Mouse (Mus musculus) spleen, adult 18-20 months (tissue): ENCODE results near the gene Lekr1.

Source experiments
- DNase-seq, 2 experiments: peaks; one replicate each; pipeline ENCODE4 v3.0.0; 2022; ENCODE audit warnings: mixed read lengths in 2 of 2

The Lekr1 gene

GRCm38 (mm10) chr3:65656902-65657660 is 8.9 kb upstream of the Lekr1 start:
- DNase-seq = no peak

GRCm38 (mm10) chr3:65658081-65658612 is 7.9 kb upstream of the Lekr1 start:
- no peak for DNase-seq

- peak; percentile 58 to 65 for DNase-seq
Measured at GRCm38 (mm10) chr3:65658721-65659619, 7.1 kb upstream of the Lekr1 start.

GRCm38 (mm10) chr3:65659620-65659932 is 6.5 kb upstream of the Lekr1 start:
- DNase-seq = no peak

GRCm38 (mm10) chr3:65660336-65660735 is 5.7 kb upstream of the Lekr1 start:
- DNase-seq = no peak

GRCm38 (mm10) chr3:65661731-65662130 is 4.3 kb upstream of the Lekr1 start:
- DNase-seq = no peak

- DNase-seq = no peak
Measured at GRCm38 (mm10) chr3:65663176-65663575, 2.9 kb upstream of the Lekr1 start.

GRCm38 (mm10) chr3:65670216-65670615 is 4.2 kb downstream of the Lekr1 start:
- peak in 1 of 2 experiments; percentile 8 for DNase-seq

- DNase-seq = no peak
Measured at GRCm38 (mm10) chr3:65673725-65674124, 7.7 kb downstream of the Lekr1 start.

GRCm38 (mm10) chr3:65680612-65681011 is 14.6 kb downstream of the Lekr1 start:
- DNase-seq = no peak

GRCm38 (mm10) chr3:65689705-65690104 is 23.7 kb downstream of the Lekr1 start:
- no peak for DNase-seq

GRCm38 (mm10) chr3:65690850-65691249 is 24.8 kb downstream of the Lekr1 start:
- DNase-seq = no peak

- no peak for DNase-seq
Measured at GRCm38 (mm10) chr3:65699704-65700103, 33.7 kb downstream of the Lekr1 start.

- no peak for DNase-seq
Measured at GRCm38 (mm10) chr3:65714372-65714771, 48.3 kb downstream of the Lekr1 start.

- DNase-seq = no peak
Measured at GRCm38 (mm10) chr3:65717406-65717805, 51.4 kb downstream of the Lekr1 start.

GRCm38 (mm10) chr3:65722897-65723296 is 56.9 kb downstream of the Lekr1 start:
- DNase-seq = no peak

- no peak for DNase-seq
Measured at GRCm38 (mm10) chr3:65723664-65724063, 57.6 kb downstream of the Lekr1 start.

GRCm38 (mm10) chr3:65737816-65738215 is 71.8 kb downstream of the Lekr1 start:
- DNase-seq = no peak

- no peak for DNase-seq
Measured at GRCm38 (mm10) chr3:65744936-65745335, 78.9 kb downstream of the Lekr1 start.

GRCm38 (mm10) chr3:65764511-65765508 is 98.8 kb downstream of the Lekr1 start:
- DNase-seq = no peak

- no peak for DNase-seq
Measured at GRCm38 (mm10) chr3:65766387-65766786, 100.4 kb downstream of the Lekr1 start.

GRCm38 (mm10) chr3:65767202-65767862 is 101.3 kb downstream of the Lekr1 start:
- DNase-seq = no peak
